Mouse (Mus musculus) midbrain, embryonic 15.5 days (tissue): ENCODE data around the gene Jdp2. TPM values are rescaled to one million over a fixed set of nuclear protein-coding genes. Genes with fewer than 3 reads are reported as not detected.

Source experiments
- ATAC-seq: fragments of 200-750 bp; cut with Nextera tagmentation; replicated peaks from 2 replicates; pipeline ENCODE4 v1.8.0; 2017; ENCODE audit warnings: moderate TSS enrichment
- H3K27ac ChIP-seq: fragments of 300-500 bp; sonication (generic); 2 replicates; pipeline ENCODE4 v1.5.1; 2015; ENCODE audit warnings: mild to moderate bottlenecking, inconsistent platforms
- H3K27me3 ChIP-seq: fragments of 300-500 bp; sonication (generic); replicated peaks from 2 replicates; pipeline ENCODE4 v1.6.1; 2015; ENCODE audit warnings: inconsistent platforms
- H3K36me3 ChIP-seq: fragments of 300-500 bp; sonication (generic); replicated peaks from 2 replicates; pipeline ENCODE4 v1.6.1; 2015; ENCODE audit warnings: inconsistent platforms
- H3K4me1 ChIP-seq: fragments of 300-500 bp; sonication (generic); 2 replicates; pipeline ENCODE4 v1.6.1; 2015; ENCODE audit warnings: inconsistent platforms
- H3K4me2 ChIP-seq: fragments of 300-500 bp; sonication (generic); 2 replicates; pipeline ENCODE4 v1.6.1; 2015; ENCODE audit warnings: inconsistent platforms, mild to moderate bottlenecking, moderate library complexity
- H3K4me3 ChIP-seq: fragments of 300-500 bp; sonication (generic); 2 replicates; pipeline ENCODE4 v1.5.1; 2015; ENCODE audit warnings: mild to moderate bottlenecking, inconsistent platforms
- H3K9ac ChIP-seq: fragments of 300-500 bp; sonication (generic); 2 replicates; pipeline ENCODE4 v1.6.1; 2015; ENCODE audit warnings: mild to moderate bottlenecking, inconsistent platforms
- H3K9me3 ChIP-seq: fragments of 300-500 bp; sonication (generic); 2 replicates; pipeline ENCODE4 v1.6.1; 2016; ENCODE audit warnings: inconsistent platforms
- WGBS: fragments of 180-500 bp; shearing (Covaris S2); methylation state at CpG from one replicate; pipeline ENCODE4 v1.1.7; 2015; ENCODE audit warnings: mixed read lengths; 5-methylcytosine and 5-hydroxymethylcytosine counted together
- polyA plus RNA-seq: library from polyadenylated mRNA; unstranded; fragments of >200 nt; fragmentation: Nextera tagmentation; extraction: Ambion mirVana; gene quantifications from 2 replicates; pipeline ENCODE4 v1.2.1, GENCODE M21; 2015

Jdp2 gene
- 0.83 and 0.92 TPM in 2 replicates for polyA plus RNA-seq

GRCm38 (mm10) chr12:85598611-85599477 lies at the start of gene Jdp2:
TSS of gene Jdp2 (plus strand) at chr12:85599027.
- Histone ChIP-seq H3K9me3 (no peaks in the 10 kb centered on the region), H3K4me2 (peak within 1 kb of the TSS; percentile 58), H3K4me3 (peak within 1 kb of the TSS; percentile 78), H3K4me1 (peaks cover 29% of the 10 kb centered on the region), H3K27me3 (no peaks in the 10 kb centered on the region), H3K27ac (peak within 1 kb of the TSS; percentile 87), H3K9ac (peak within 1 kb of the TSS; percentile 88), H3K36me3 (no peaks in the 10 kb centered on the region)
- WGBS, result under 1% methylated on average over 82 of the region's 90 CpGs
- peak; percentile 92 for ATAC-seq

GRCm38 (mm10) chr12:85549661-85550060 lies 49.2 kb upstream of the Jdp2 start:
- Histone ChIP-seq H3K27ac (no peak overlapping the region), H3K4me1 (peaks cover 3% of the 10 kb centered on the region; the same call in 1 of the 2 replicates), H3K4me3 (no peak overlapping the region), H3K9ac (no peak overlapping the region), H3K27me3 (no peaks in the 10 kb centered on the region), H3K4me2 (no peak overlapping the region), H3K36me3 (no peaks in the 10 kb centered on the region), H3K9me3 (no peaks in the 10 kb centered on the region)
- WGBS, result 72% methylated on average over 8 of the region's 8 CpGs
- ATAC-seq, result no peak

- Histone ChIP-seq H3K36me3 (no peaks in the 10 kb centered on the region), H3K27me3 (no peaks in the 10 kb centered on the region), H3K4me3 (no peak overlapping the region), H3K9me3 (no peaks in the 10 kb centered on the region), H3K27ac (no peak overlapping the region), H3K9ac (no peak overlapping the region), H3K4me2 (no peak overlapping the region), H3K4me1 (peaks cover 3% of the 10 kb centered on the region; the same call in 1 of the 2 replicates)
- 93% methylated on average over 4 of the region's 4 CpGs for WGBS
- ATAC-seq, result no peak
Observed at GRCm38 (mm10) chr12:85550435-85550834, 48.4 kb upstream of the Jdp2 start.

GRCm38 (mm10) chr12:85559299-85559698 lies 39.5 kb upstream of the Jdp2 start:
- Histone ChIP-seq H3K9me3 (no peaks in the 10 kb centered on the region), H3K27ac (no peak overlapping the region), H3K36me3 (no peaks in the 10 kb centered on the region), H3K27me3 (no peaks in the 10 kb centered on the region), H3K4me1 (no peaks in the 10 kb centered on the region), H3K4me3 (no peak overlapping the region), H3K9ac (no peak overlapping the region), H3K4me2 (no peak overlapping the region)
- no peak for ATAC-seq
- 83% methylated on average over 10 of the region's 10 CpGs for WGBS

GRCm38 (mm10) chr12:85565441-85565840 lies 33.4 kb upstream of the Jdp2 start:
- Histone ChIP-seq H3K36me3 (no peaks in the 10 kb centered on the region), H3K9ac (no peak overlapping the region), H3K9me3 (no peaks in the 10 kb centered on the region), H3K4me3 (no peak overlapping the region), H3K4me1 (peaks cover 3% of the 10 kb centered on the region; the same call in 1 of the 2 replicates), H3K27ac (no peak overlapping the region; the same call in 1 of the 2 replicates), H3K27me3 (no peaks in the 10 kb centered on the region), H3K4me2 (no peak overlapping the region)
- 0 out of 2 replicates have a peak, but pooled peaks have one; percentile 54 for ATAC-seq
- 91% methylated on average over 2 of the region's 2 CpGs for WGBS

- H3K4me2 ChIP-seq, result no peak overlapping the region
- 85% methylated on average over 3 of the region's 3 CpGs for WGBS
- no peak overlapping the region for H3K27ac ChIP-seq
- H3K9me3 ChIP-seq, result no peaks in the 10 kb centered on the region
- H3K9ac ChIP-seq, result no peak overlapping the region
- no peaks in the 10 kb centered on the region for H3K36me3 ChIP-seq
- no peak for ATAC-seq
- H3K27me3 ChIP-seq, result no peaks in the 10 kb centered on the region
- no peak overlapping the region for H3K4me3 ChIP-seq
- H3K4me1 ChIP-seq, result peaks cover 11% of the 10 kb centered on the region
Observed at GRCm38 (mm10) chr12:85568298-85568697, 30.5 kb upstream of the Jdp2 start.

- no peak overlapping the region for H3K27ac ChIP-seq
Observed at GRCm38 (mm10) chr12:85569393-85570157, 29.3 kb upstream of the Jdp2 start.

GRCm38 (mm10) chr12:85570158-85570540 lies 28.7 kb upstream of the Jdp2 start:
- H3K4me2 ChIP-seq, result no peak overlapping the region
- 86% methylated on average over 1 of the region's 1 CpGs for WGBS
- no peak overlapping the region for H3K4me3 ChIP-seq
- no peak overlapping the region for H3K9ac ChIP-seq
- ATAC-seq, result no peak
- no peaks in the 10 kb centered on the region for H3K9me3 ChIP-seq
- no peak overlapping the region for H3K27ac ChIP-seq
- H3K27me3 ChIP-seq, result no peaks in the 10 kb centered on the region
- no peaks in the 10 kb centered on the region for H3K36me3 ChIP-seq
- H3K4me1 ChIP-seq, result peaks cover 11% of the 10 kb centered on the region

More at GRCm38 (mm10) chr12:85569393-85570157, 29.3 kb upstream of the Jdp2 start:
- H3K4me3 ChIP-seq, result no peak overlapping the region
- no peaks in the 10 kb centered on the region for H3K27me3 ChIP-seq
- no peak for ATAC-seq
- no peaks in the 10 kb centered on the region for H3K36me3 ChIP-seq
- WGBS, result 75% methylated on average over 12 of the region's 12 CpGs
- peaks cover 11% of the 10 kb centered on the region for H3K4me1 ChIP-seq
- no peaks in the 10 kb centered on the region for H3K9me3 ChIP-seq
- no peak overlapping the region for H3K4me2 ChIP-seq
- no peak overlapping the region for H3K9ac ChIP-seq

- no peaks in the 10 kb centered on the region for H3K27me3 ChIP-seq
- no peak overlapping the region for H3K4me3 ChIP-seq
- 68% methylated on average over 11 of the region's 11 CpGs for WGBS
- no peak overlapping the region for H3K27ac ChIP-seq
- peak; percentile 55; the same call in 1 of the 2 replicates for ATAC-seq
- H3K9me3 ChIP-seq, result no peaks in the 10 kb centered on the region
- peaks cover 8% of the 10 kb centered on the region; the same call in 1 of the 2 replicates for H3K4me1 ChIP-seq
- H3K9ac ChIP-seq, result no peak overlapping the region
- H3K36me3 ChIP-seq, result no peaks in the 10 kb centered on the region
- H3K4me2 ChIP-seq, result no peak overlapping the region
Observed at GRCm38 (mm10) chr12:85571312-85571711, 27.5 kb upstream of the Jdp2 start.

GRCm38 (mm10) chr12:85572047-85572475 lies 26.8 kb upstream of the Jdp2 start:
- Histone ChIP-seq H3K36me3 (no peaks in the 10 kb centered on the region), H3K27me3 (no peaks in the 10 kb centered on the region), H3K4me1 (peaks cover 8% of the 10 kb centered on the region; the same call in 1 of the 2 replicates), H3K9me3 (no peaks in the 10 kb centered on the region), H3K4me3 (no peak overlapping the region), H3K4me2 (peak overlapping the region; percentile 37), H3K9ac (no peak overlapping the region), H3K27ac (peak overlapping the region; percentile 62)
- 15% methylated on average over 10 of the region's 10 CpGs for WGBS
- ATAC-seq, result peak; percentile 93

GRCm38 (mm10) chr12:85574806-85575495 lies 23.9 kb upstream of the Jdp2 start:
- Histone ChIP-seq H3K9me3 (no peaks in the 10 kb centered on the region), H3K9ac (no peak overlapping the region), H3K27me3 (no peaks in the 10 kb centered on the region), H3K4me1 (peaks cover 8% of the 10 kb centered on the region; the same call in 1 of the 2 replicates), H3K36me3 (no peaks in the 10 kb centered on the region), H3K4me3 (no peak overlapping the region), H3K27ac (no peak overlapping the region), H3K4me2 (no peak overlapping the region)
- ATAC-seq, result no peak
- 84% methylated on average over 6 of the region's 6 CpGs for WGBS

GRCm38 (mm10) chr12:85575496-85575840 lies 23.4 kb upstream of the Jdp2 start:
- no peaks in the 10 kb centered on the region for H3K9me3 ChIP-seq
- no peak for ATAC-seq
- H3K4me1 ChIP-seq, result peaks cover 8% of the 10 kb centered on the region; the same call in 1 of the 2 replicates
- 81% methylated on average over 4 of the region's 4 CpGs for WGBS
- H3K36me3 ChIP-seq, result no peaks in the 10 kb centered on the region
- H3K4me2 ChIP-seq, result no peak overlapping the region
- H3K27me3 ChIP-seq, result no peaks in the 10 kb centered on the region
- H3K4me3 ChIP-seq, result no peak overlapping the region
- H3K27ac ChIP-seq, result no peak overlapping the region
- no peak overlapping the region for H3K9ac ChIP-seq
